Mouse (Mus musculus): ENCODE measurements around the gene Psap.

- no peak for TF ChIP-seq CTCF (IDR thresholded peaks at IDR 0.05; ENCODE audit: low read depth, low read length)
- TF ChIP-seq GATA1 (IDR thresholded peaks at IDR 0.05; ENCODE audit: borderline replicate concordance, low read length): no peak
- TF ChIP-seq POLR2AphosphoS5 (IDR thresholded peaks at IDR 0.05; ENCODE audit: insufficient replicate concordance, low read depth, low read length): no peak
- no peak for TF ChIP-seq GATA2 (IDR thresholded peaks at IDR 0.05; ENCODE audit: borderline replicate concordance, low read depth, low read length)
Measured at GRCm38 (mm10) chr10:60234006-60234405, 43.4 kb upstream of the Psap start.
